Mouse (Mus musculus): ENCODE measurements around the gene Dst. TPM values are rescaled to one million over a fixed set of nuclear protein-coding genes. Genes with fewer than 3 reads are reported as not detected.

Dst gene
- polyA plus RNA-seq, 1 experiment from 2014 or later: 23.5 TPM

DNA sequence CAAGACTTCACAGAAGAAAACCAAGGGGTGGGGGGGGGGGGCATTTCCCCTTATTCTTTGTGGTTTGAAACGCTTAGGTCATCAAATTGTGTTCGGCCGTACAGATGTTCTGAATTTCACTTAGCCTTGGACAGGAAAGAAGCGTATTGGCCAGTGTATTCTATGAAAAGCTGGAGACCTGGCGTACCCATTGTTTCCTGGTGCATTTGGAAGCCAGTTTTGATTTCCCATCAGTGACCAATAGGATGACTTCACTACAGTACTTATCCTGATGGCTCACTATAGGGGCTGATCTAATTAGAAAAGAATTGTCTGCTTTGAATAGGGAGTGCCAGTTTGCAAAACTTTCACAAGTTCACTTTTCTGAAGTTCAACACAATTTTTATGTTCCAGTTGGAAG lies 105.5 kb downstream of the Dst start:
- no peak for ATAC-seq (ENCODE audit: low FRiP score, low read depth)
- Histone ChIP-seq H3K36me3 (no peaks in the 10 kb centered on the region), H3K4me1 (peaks cover 40% of the 10 kb centered on the region), H3K27ac (no peak overlapping the region), H3K4me3 (no peak overlapping the region), H3K9me3 (no peaks in the 10 kb centered on the region), H3K27me3 (peaks cover 11% of the 10 kb centered on the region), H3K4me2 (replicated peaks) (no peak overlapping the region), H3K9ac (no peak overlapping the region)
- WGBS: 66% methylated on average over 5 of the region's 5 CpGs

- no peaks in the 10 kb centered on the region for H3K36me3 ChIP-seq
- no peak overlapping the region for H3K4me3 ChIP-seq
- 52% methylated on average over 15 of the region's 15 CpGs for WGBS
- H3K4me2 ChIP-seq (replicated peaks): peak overlapping the region; percentile 37
- H3K27me3 ChIP-seq: no peaks in the 10 kb centered on the region
- ATAC-seq (ENCODE audit: low FRiP score, low read depth): peak; percentile 54; the same call in 1 of the 2 replicates
- peaks cover 62% of the 10 kb centered on the region for H3K4me1 ChIP-seq
- H3K9me3 ChIP-seq: no peaks in the 10 kb centered on the region
- peak overlapping the region; percentile 39; the same call in 1 of the 2 replicates for H3K27ac ChIP-seq
- H3K9ac ChIP-seq: no peak overlapping the region
These were observed 108.8 kb downstream of the Dst start for GRCm38 (mm10) chr1:34016780-34017179.

DNA sequence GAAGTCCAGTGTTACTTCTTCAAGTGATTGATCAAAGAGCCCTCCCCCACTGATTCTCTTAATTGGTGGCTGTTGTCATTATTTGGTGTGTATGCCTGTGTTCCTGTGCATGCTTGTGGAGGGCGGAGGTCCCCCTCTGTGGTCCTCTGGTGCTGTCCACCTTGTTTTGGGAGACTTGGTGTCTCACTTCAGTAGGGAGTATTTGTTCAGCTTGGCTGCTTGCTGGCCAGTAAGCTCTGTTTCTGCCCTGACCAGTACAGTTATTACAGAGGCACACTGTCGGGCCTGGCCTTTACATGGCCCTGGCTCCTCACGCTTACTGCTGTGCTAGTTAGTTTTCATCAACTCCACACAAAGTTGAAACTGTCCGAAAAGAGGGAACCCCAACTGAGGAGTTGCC lies 109.3 kb downstream of the Dst start:
- H3K27ac ChIP-seq: 0 out of 2 replicates have a peak overlapping the region, but pooled peaks have one; percentile 39
- H3K9ac ChIP-seq: no peak overlapping the region
- 93% methylated on average over 4 of the region's 4 CpGs for WGBS
- ATAC-seq (ENCODE audit: low FRiP score, low read depth): no peak
- H3K27me3 ChIP-seq: no peaks in the 10 kb centered on the region
- H3K4me1 ChIP-seq: peaks cover 60% of the 10 kb centered on the region
- H3K4me3 ChIP-seq: no peak overlapping the region
- H3K4me2 ChIP-seq (replicated peaks): peak overlapping the region; percentile 37
- no peaks in the 10 kb centered on the region for H3K9me3 ChIP-seq
- no peaks in the 10 kb centered on the region for H3K36me3 ChIP-seq

GRCm38 (mm10) chr1:34020599-34020998 lies 112.6 kb downstream of the Dst start:
- peak overlapping the region; percentile 59 for H3K27ac ChIP-seq
- H3K4me3 ChIP-seq: no peak overlapping the region
- peaks cover 66% of the 10 kb centered on the region for H3K4me1 ChIP-seq
- 0 out of 2 replicates have a peak, but pooled peaks have one; percentile 41 for ATAC-seq (ENCODE audit: low FRiP score, low read depth)
- 39% methylated on average over 6 of the region's 6 CpGs for WGBS
- no peaks in the 10 kb centered on the region for H3K36me3 ChIP-seq
- H3K27me3 ChIP-seq: no peaks in the 10 kb centered on the region
- no peaks in the 10 kb centered on the region for H3K9me3 ChIP-seq
- no peak overlapping the region for H3K9ac ChIP-seq
- peak overlapping the region; percentile 42 for H3K4me2 ChIP-seq (replicated peaks)

GRCm38 (mm10) chr1:34021574-34021973 lies 113.5 kb downstream of the Dst start:
- Histone ChIP-seq H3K27me3 (no peaks in the 10 kb centered on the region), H3K27ac (no peak overlapping the region), H3K4me3 (no peak overlapping the region), H3K9ac (no peak overlapping the region), H3K9me3 (no peaks in the 10 kb centered on the region), H3K36me3 (no peaks in the 10 kb centered on the region), H3K4me1 (peaks cover 61% of the 10 kb centered on the region), H3K4me2 (replicated peaks) (no peak overlapping the region)
- 47% methylated on average over 2 of the region's 2 CpGs for WGBS
- no peak for ATAC-seq (ENCODE audit: low FRiP score, low read depth)

- Histone ChIP-seq H3K27me3 (no peaks in the 10 kb centered on the region), H3K9me3 (no peaks in the 10 kb centered on the region), H3K4me2 (replicated peaks) (no peak overlapping the region), H3K36me3 (no peaks in the 10 kb centered on the region), H3K4me1 (peaks cover 45% of the 10 kb centered on the region), H3K27ac (no peak overlapping the region), H3K4me3 (no peak overlapping the region), H3K9ac (no peak overlapping the region)
- 78% methylated on average over 9 of the region's 9 CpGs for WGBS
- no peak for ATAC-seq (ENCODE audit: low FRiP score, low read depth)
These were observed 115.1 kb downstream of the Dst start for GRCm38 (mm10) chr1:34023154-34023553.

DNA sequence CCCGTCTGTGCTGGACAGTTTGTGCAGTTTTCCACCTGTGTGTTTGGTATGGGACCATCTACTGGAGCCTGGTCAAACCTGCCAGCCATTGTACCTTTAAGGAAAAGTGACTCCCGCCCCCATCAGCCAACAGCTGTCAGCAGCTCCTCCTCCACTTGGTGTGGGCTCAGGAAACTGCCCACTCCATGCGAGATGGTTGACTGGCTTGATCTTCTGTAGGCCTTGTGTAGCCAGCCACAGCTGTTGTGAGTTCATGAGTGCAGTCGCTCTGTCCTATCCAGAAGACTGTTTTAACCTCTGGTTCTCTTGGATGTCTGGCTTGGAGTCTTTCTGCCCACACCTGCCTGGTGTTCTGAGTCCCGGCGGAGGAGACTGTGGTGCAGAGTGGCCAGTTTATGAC lies 117.9 kb downstream of the Dst start:
- Histone ChIP-seq H3K9me3 (no peaks in the 10 kb centered on the region), H3K4me1 (peaks cover 33% of the 10 kb centered on the region), H3K9ac (no peak overlapping the region), H3K27ac (no peak overlapping the region), H3K4me3 (no peak overlapping the region), H3K4me2 (replicated peaks) (no peak overlapping the region), H3K27me3 (no peaks in the 10 kb centered on the region), H3K36me3 (no peaks in the 10 kb centered on the region)
- no peak for ATAC-seq (ENCODE audit: low FRiP score, low read depth)
- WGBS: 79% methylated on average over 6 of the region's 6 CpGs

GRCm38 (mm10) chr1:34028722-34029121 lies 120.7 kb downstream of the Dst start:
- Histone ChIP-seq H3K27ac (no peak overlapping the region), H3K4me1 (peaks cover 14% of the 10 kb centered on the region; the same call in 1 of the 2 replicates), H3K36me3 (no peaks in the 10 kb centered on the region), H3K9ac (no peak overlapping the region), H3K4me2 (replicated peaks) (no peak overlapping the region), H3K9me3 (no peaks in the 10 kb centered on the region), H3K27me3 (no peaks in the 10 kb centered on the region), H3K4me3 (no peak overlapping the region)
- WGBS: 84% methylated on average over 5 of the region's 5 CpGs
- no peak for ATAC-seq (ENCODE audit: low FRiP score, low read depth)

- no peak for ATAC-seq (ENCODE audit: low FRiP score, low read depth)
- Histone ChIP-seq H3K27me3 (no peaks in the 10 kb centered on the region), H3K4me1 (peaks cover 28% of the 10 kb centered on the region), H3K4me3 (no peak overlapping the region), H3K4me2 (replicated peaks) (no peak overlapping the region), H3K9ac (no peak overlapping the region), H3K9me3 (no peaks in the 10 kb centered on the region), H3K27ac (no peak overlapping the region), H3K36me3 (no peaks in the 10 kb centered on the region)
- WGBS: 76% methylated on average over 17 of the region's 17 CpGs
These were observed 122.5 kb downstream of the Dst start for GRCm38 (mm10) chr1:34030330-34031021.

- peaks cover 28% of the 10 kb centered on the region for H3K4me1 ChIP-seq
- WGBS: 78% methylated on average over 5 of the region's 5 CpGs
- no peak for ATAC-seq (ENCODE audit: low FRiP score, low read depth)
These were observed 125.0 kb downstream of the Dst start for GRCm38 (mm10) chr1:34033052-34033451.

DNA sequence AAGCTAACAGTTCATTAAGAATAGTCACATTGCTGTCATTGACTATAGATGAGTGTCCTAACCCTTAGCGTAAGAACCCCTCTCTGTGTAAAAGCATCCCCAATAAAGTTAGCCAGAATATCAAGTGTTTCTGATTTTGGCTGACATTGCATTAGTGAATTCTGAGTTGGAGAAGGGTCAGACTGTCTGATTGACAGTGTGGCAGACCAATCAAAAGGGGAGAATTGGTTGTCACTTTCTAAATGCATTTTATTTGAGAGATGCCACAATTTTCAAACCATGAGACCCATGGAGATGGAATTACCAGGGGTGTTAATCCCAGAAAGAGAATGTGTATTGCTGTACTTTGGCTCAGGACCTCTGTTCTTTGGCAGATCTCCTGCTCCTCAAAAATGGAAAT lies 125.5 kb downstream of the Dst start:
- peaks cover 25% of the 10 kb centered on the region for H3K4me1 ChIP-seq
- H3K9me3 ChIP-seq: 0 out of 2 replicates have a peak, but pooled peaks cover under 1% of the 10 kb centered on the region
- no peak overlapping the region for H3K4me3 ChIP-seq
- no peak overlapping the region for H3K27ac ChIP-seq
- no peak overlapping the region for H3K4me2 ChIP-seq (replicated peaks)
- H3K27me3 ChIP-seq: no peaks in the 10 kb centered on the region
- H3K9ac ChIP-seq: no peak overlapping the region
- H3K36me3 ChIP-seq: no peaks in the 10 kb centered on the region
- ATAC-seq (ENCODE audit: low FRiP score, low read depth): no peak
- WGBS: 100% methylated on average over 1 of the region's 1 CpGs

More at GRCm38 (mm10) chr1:34033052-34033451, 125.0 kb downstream of the Dst start:
- Histone ChIP-seq H3K27me3 (no peaks in the 10 kb centered on the region), H3K9me3 (no peaks in the 10 kb centered on the region), H3K4me3 (no peak overlapping the region), H3K4me2 (replicated peaks) (no peak overlapping the region), H3K27ac (no peak overlapping the region), H3K9ac (no peak overlapping the region), H3K36me3 (no peaks in the 10 kb centered on the region)

DNA sequence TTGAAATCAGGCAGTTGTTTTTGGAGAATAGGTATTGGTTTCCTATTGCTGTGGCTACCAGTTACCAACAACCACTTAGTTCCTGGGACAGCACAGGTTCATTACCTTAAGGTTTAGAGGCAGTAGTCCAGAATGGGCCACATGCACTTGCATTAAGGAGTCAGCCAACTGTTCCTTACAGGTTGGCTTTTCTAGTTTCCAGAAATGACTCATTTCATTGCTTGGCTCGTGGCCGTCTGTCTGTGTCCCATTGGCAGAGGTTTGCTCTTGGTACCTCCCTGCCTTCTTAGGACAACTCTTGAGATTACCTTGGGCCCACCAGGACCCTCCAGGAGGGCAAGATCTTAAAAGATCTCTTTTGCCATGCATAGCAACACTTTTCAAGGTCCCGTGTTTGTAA lies 125.9 kb downstream of the Dst start:
- peaks cover 21% of the 10 kb centered on the region for H3K4me1 ChIP-seq

DNA sequence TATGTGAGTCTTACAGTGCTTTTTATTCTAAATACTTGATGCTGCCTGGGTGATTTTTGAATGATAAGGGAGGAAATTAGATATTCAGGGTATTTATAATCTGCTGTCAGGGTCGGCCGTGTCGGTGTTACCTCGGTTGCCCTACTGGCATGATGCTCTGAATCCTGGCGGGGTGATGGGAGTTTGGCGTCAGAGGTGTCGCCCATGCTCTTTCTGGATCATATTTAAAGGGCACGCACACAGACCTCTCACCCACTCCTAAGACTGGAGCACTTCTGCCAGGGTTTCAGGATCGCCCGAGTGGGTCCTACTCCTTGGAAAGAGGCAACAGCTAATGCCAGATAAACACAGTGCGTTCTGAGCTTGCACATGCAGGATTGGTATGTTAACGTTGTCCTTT lies 128.1 kb downstream of the Dst start:
- ATAC-seq (ENCODE audit: low FRiP score, low read depth): no peak
- H3K27me3 ChIP-seq: no peaks in the 10 kb centered on the region
- H3K9ac ChIP-seq: no peak overlapping the region
- H3K9me3 ChIP-seq: 0 out of 2 replicates have a peak, but pooled peaks cover 2% of the 10 kb centered on the region
- H3K4me3 ChIP-seq: no peak overlapping the region
- H3K36me3 ChIP-seq: no peaks in the 10 kb centered on the region
- 89% methylated on average over 12 of the region's 12 CpGs for WGBS
- H3K4me2 ChIP-seq (replicated peaks): no peak overlapping the region
- no peak overlapping the region for H3K27ac ChIP-seq
- H3K4me1 ChIP-seq: peaks cover 21% of the 10 kb centered on the region

More for the DNA sequence above, 125.9 kb downstream of the Dst start:
- Histone ChIP-seq H3K27me3 (no peaks in the 10 kb centered on the region), H3K4me3 (no peak overlapping the region), H3K9me3 (0 out of 2 replicates have a peak, but pooled peaks cover 2% of the 10 kb centered on the region), H3K27ac (no peak overlapping the region), H3K4me2 (replicated peaks) (no peak overlapping the region), H3K9ac (no peak overlapping the region), H3K36me3 (no peaks in the 10 kb centered on the region)
- 81% methylated on average over 3 of the region's 3 CpGs for WGBS
- no peak for ATAC-seq (ENCODE audit: low FRiP score, low read depth)

Data from limb, embryonic 13.5 days (tissue).